Mouse (Mus musculus): Measurements from ENCODE around the gene Hecw2. TPM values are rescaled to one million over a fixed set of nuclear protein-coding genes. Genes with fewer than 3 reads are reported as not detected.
A peak's percentile ranks its signal among the peaks of the same experiment; 100 is the strongest.

The Hecw2 gene
- polyA plus RNA-seq (2012; rRNA removed) (0.26 and 0.32 TPM in 2 replicates), polyA plus RNA-seq (2014; fragmentation: Nextera tagmentation; extraction: Ambion mirVana) (0.17 and 0.25 TPM in 2 replicates)

- Histone ChIP-seq H3K27ac (no peak within 1 kb of the TSS), H3K9me3 (ENCODE audit: control insufficient read depth, low read length) (no peaks in the 10 kb centered on the region), H3K9ac (replicated peaks) (no peak within 1 kb of the TSS), H3K4me1 (replicated peaks; ENCODE audit: control insufficient read depth in 2 of 2, insufficient read depth in 2 of 2, low read length in 1 of 2) (no peaks in the 10 kb centered on the region), H3K4me2 (ENCODE audit: low read depth) (peak within 1 kb of the TSS; percentile 60), H3K4me3 (ENCODE audit: insufficient read depth in 1 of 2, low read depth in 2 of 2, low read length in 2 of 2) (peak within 1 kb of the TSS; percentile 40 to 51), H3K36me3 (replicated peaks; ENCODE audit: control insufficient read depth, insufficient read depth, low read depth) (no peaks in the 10 kb centered on the region), H3K27me3 (ENCODE audit: control insufficient read depth, insufficient read depth, low read length) (peaks cover 33% of the 10 kb centered on the region)
- no peak for DNase-seq (ENCODE audit: low read depth in 3 of 3, low spot score in 3 of 3)
- no peak for TF ChIP-seq CTCF (IDR thresholded peaks at IDR 0.05; ENCODE audit: low read depth)
- TF ChIP-seq EP300 (IDR thresholded peaks at IDR 0.05; ENCODE audit: low read depth): no peak
- WGBS (ENCODE audit: insufficient replicate concordance): 1% methylated on average over 38 of the region's 38 CpGs
- no peak for ATAC-seq (ENCODE audit: insufficient read depth)
These were observed at the start of gene Hecw2 for GRCm38 (mm10) chr1:54194954-54195305. Gene Hecw2 (minus strand): TSS chr1:54195168.

GRCm38 (mm10) chr1:54242722-54243121 lies 47.8 kb upstream of the Hecw2 start:
- H3K27ac ChIP-seq: no peak overlapping the region
- ATAC-seq (ENCODE audit: insufficient read depth): no peak
- 65% methylated on average over 4 of the region's 4 CpGs for WGBS (ENCODE audit: insufficient replicate concordance)

GRCm38 (mm10) chr1:54220273-54220672 lies 25.3 kb upstream of the Hecw2 start:
- no peak overlapping the region for H3K4me3 ChIP-seq (ENCODE audit: insufficient read depth in 1 of 2, low read depth in 2 of 2, low read length in 2 of 2)
- no peaks in the 10 kb centered on the region for H3K4me1 ChIP-seq (replicated peaks; ENCODE audit: control insufficient read depth in 2 of 2, insufficient read depth in 2 of 2, low read length in 1 of 2)
- H3K9me3 ChIP-seq (ENCODE audit: control insufficient read depth, low read length): no peaks in the 10 kb centered on the region
- no peak for DNase-seq (ENCODE audit: low read depth in 3 of 3, low spot score in 3 of 3)
- no peak overlapping the region for H3K9ac ChIP-seq (replicated peaks)
- no peaks in the 10 kb centered on the region for H3K27me3 ChIP-seq (ENCODE audit: control insufficient read depth, insufficient read depth, low read length)
- ATAC-seq (ENCODE audit: insufficient read depth): no peak
- TF ChIP-seq CTCF (IDR thresholded peaks at IDR 0.05; ENCODE audit: low read depth): no peak
- TF ChIP-seq EP300 (IDR thresholded peaks at IDR 0.05; ENCODE audit: low read depth): no peak
- WGBS (ENCODE audit: insufficient replicate concordance): 61% methylated on average over 3 of the region's 3 CpGs
- H3K36me3 ChIP-seq (replicated peaks; ENCODE audit: control insufficient read depth, insufficient read depth, low read depth): no peaks in the 10 kb centered on the region
- no peak overlapping the region for H3K4me2 ChIP-seq (ENCODE audit: low read depth)
- H3K27ac ChIP-seq: no peak overlapping the region

More at GRCm38 (mm10) chr1:54242722-54243121, 47.8 kb upstream of the Hecw2 start:
- no peaks in the 10 kb centered on the region for H3K4me1 ChIP-seq (replicated peaks; ENCODE audit: control insufficient read depth in 2 of 2, insufficient read depth in 2 of 2, low read length in 1 of 2)
- H3K4me3 ChIP-seq (ENCODE audit: insufficient read depth in 1 of 2, low read depth in 2 of 2, low read length in 2 of 2): no peak overlapping the region
- no peak overlapping the region for H3K4me2 ChIP-seq (ENCODE audit: low read depth)
- H3K27me3 ChIP-seq (ENCODE audit: control insufficient read depth, insufficient read depth, low read length): no peaks in the 10 kb centered on the region
- H3K36me3 ChIP-seq (replicated peaks; ENCODE audit: control insufficient read depth, insufficient read depth, low read depth): no peaks in the 10 kb centered on the region
- H3K9ac ChIP-seq (replicated peaks): no peak overlapping the region
- TF ChIP-seq EP300 (IDR thresholded peaks at IDR 0.05; ENCODE audit: low read depth) (no peak), CTCF (IDR thresholded peaks at IDR 0.05; ENCODE audit: low read depth) (no peak)
- no peak for DNase-seq (ENCODE audit: low read depth in 3 of 3, low spot score in 3 of 3)
- H3K9me3 ChIP-seq (ENCODE audit: control insufficient read depth, low read length): no peaks in the 10 kb centered on the region

GRCm38 (mm10) chr1:54194183-54194953 lies 600 bp downstream of the Hecw2 start:
- H3K27me3 ChIP-seq (ENCODE audit: control insufficient read depth, insufficient read depth, low read length): peaks cover 33% of the 10 kb centered on the region
- DNase-seq (ENCODE audit: low read depth in 3 of 3, low spot score in 3 of 3) (no peak), ATAC-seq (ENCODE audit: insufficient read depth) (no peak)
- no peaks in the 10 kb centered on the region for H3K4me1 ChIP-seq (replicated peaks; ENCODE audit: control insufficient read depth in 2 of 2, insufficient read depth in 2 of 2, low read length in 1 of 2)
- WGBS (ENCODE audit: insufficient replicate concordance): under 1% methylated on average over 91 of the region's 104 CpGs
- no peak for TF ChIP-seq EP300 (IDR thresholded peaks at IDR 0.05; ENCODE audit: low read depth)
- TF ChIP-seq CTCF (IDR thresholded peaks at IDR 0.05; ENCODE audit: low read depth): no peak
- peak overlapping the region; percentile 40 to 51 for H3K4me3 ChIP-seq (ENCODE audit: insufficient read depth in 1 of 2, low read depth in 2 of 2, low read length in 2 of 2)
- H3K27ac ChIP-seq: no peak overlapping the region
- no peaks in the 10 kb centered on the region for H3K36me3 ChIP-seq (replicated peaks; ENCODE audit: control insufficient read depth, insufficient read depth, low read depth)
- peak overlapping the region; percentile 60 for H3K4me2 ChIP-seq (ENCODE audit: low read depth)
- no peaks in the 10 kb centered on the region for H3K9me3 ChIP-seq (ENCODE audit: control insufficient read depth, low read length)
- H3K9ac ChIP-seq (replicated peaks): no peak overlapping the region

GRCm38 (mm10) chr1:54193191-54193770 lies 1.7 kb downstream of the Hecw2 start:
- Histone ChIP-seq H3K9me3 (ENCODE audit: control insufficient read depth, low read length) (no peaks in the 10 kb centered on the region), H3K27me3 (ENCODE audit: control insufficient read depth, insufficient read depth, low read length) (peaks cover 33% of the 10 kb centered on the region), H3K4me3 (ENCODE audit: insufficient read depth in 1 of 2, low read depth in 2 of 2, low read length in 2 of 2) (no peak overlapping the region), H3K4me2 (ENCODE audit: low read depth) (no peak overlapping the region), H3K9ac (replicated peaks) (no peak overlapping the region), H3K27ac (no peak overlapping the region), H3K4me1 (replicated peaks; ENCODE audit: control insufficient read depth in 2 of 2, insufficient read depth in 2 of 2, low read length in 1 of 2) (no peaks in the 10 kb centered on the region), H3K36me3 (replicated peaks; ENCODE audit: control insufficient read depth, insufficient read depth, low read depth) (no peaks in the 10 kb centered on the region)
- DNase-seq (ENCODE audit: low read depth in 3 of 3, low spot score in 3 of 3) (no peak), ATAC-seq (ENCODE audit: insufficient read depth) (no peak)
- 38% methylated on average over 7 of the region's 7 CpGs for WGBS (ENCODE audit: insufficient replicate concordance)
- TF ChIP-seq CTCF (IDR thresholded peaks at IDR 0.05; ENCODE audit: low read depth) (no peak), EP300 (IDR thresholded peaks at IDR 0.05; ENCODE audit: low read depth) (no peak)

Measured in liver, embryonic 14.5 days (tissue).